Mouse (Mus musculus): ENCODE data around the gene 0610030E20Rik.

DNA sequence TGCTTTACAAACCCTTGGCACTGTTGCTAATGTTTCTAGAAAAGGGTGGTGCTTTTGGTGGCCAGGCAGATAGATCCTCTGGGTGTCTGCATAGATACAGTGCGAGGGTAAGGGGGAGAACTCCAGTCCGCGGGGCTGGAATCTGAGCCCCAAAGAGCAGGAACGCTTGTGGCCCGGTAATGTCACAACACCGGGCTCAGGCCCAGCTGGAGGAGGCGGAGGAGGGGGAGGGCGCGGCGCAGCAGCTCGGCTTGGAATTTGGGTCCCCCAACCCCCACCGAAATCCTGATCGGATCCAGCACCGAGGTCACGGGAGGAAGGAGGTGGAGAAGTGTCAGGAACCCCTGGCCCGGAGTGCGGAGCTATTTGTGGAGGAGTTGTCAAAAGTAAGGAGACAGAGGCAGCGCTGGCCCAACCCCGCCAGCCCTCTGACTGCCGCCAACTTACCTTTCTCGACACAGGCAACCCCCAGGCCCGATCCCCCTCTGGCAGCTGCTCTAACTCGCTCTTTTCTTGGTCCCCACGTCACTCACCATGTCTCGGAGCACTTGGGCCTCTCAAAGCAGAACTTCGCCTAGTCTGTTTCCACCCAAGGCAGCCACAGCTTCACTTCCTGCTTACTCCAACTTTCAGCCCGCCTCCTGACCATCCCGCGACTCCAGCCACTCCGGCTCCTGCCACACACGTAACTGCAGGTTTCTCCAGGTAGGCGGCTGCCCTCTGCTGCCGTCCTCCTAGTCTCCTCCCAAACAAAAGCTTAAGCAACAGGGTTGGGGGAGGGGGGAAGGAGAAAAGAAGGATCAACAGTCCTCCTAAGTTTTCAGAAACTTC is 43.0 kb downstream of the 0610030E20Rik start, which contains the start of gene Vamp8:
- TF ChIP-seq CTCF (IDR thresholded peaks at IDR 0.05), result no peak
- peak; percentile 63 for TF ChIP-seq POLR2A (IDR thresholded peaks at IDR 0.05; ENCODE audit: insufficient read depth, low read depth, low read length)
- peak; percentile 61 for TF ChIP-seq EP300 (IDR thresholded peaks at IDR 0.05; ENCODE audit: insufficient read depth, low read depth, low read length)

All from heart, adult 2 months (tissue).